Mouse (Mus musculus) liver, adult 2 months (tissue): ENCODE measurements around the gene Itgad. TPM values are rescaled to one million over a fixed set of nuclear protein-coding genes. Genes with fewer than 3 reads are reported as not detected.
A peak's percentile ranks its signal among the peaks of the same experiment; 100 is the strongest.

ENCODE experiments used
- DNase-seq: peaks from one replicate; pipeline ENCODE4 v3.0.0-alpha.2; 2011; ENCODE audit warnings: low read depth, low spot score; ENCODE audit errors: extremely low read depth
- H3K27ac ChIP-seq: fragments of 200-500 bp; replicated peaks from 2 replicates; pipeline ENCODE4 v1.5.1; 2012; ENCODE audit warnings: low read depth, mild to moderate bottlenecking, control low read depth, inconsistent platforms, low read length; ENCODE audit not compliant: insufficient read depth
- H3K27me3 ChIP-seq: fragments of 200-500 bp; 2 replicates; pipeline ENCODE4 v1.6.1; 2012; ENCODE audit warnings: mild to moderate bottlenecking, moderate library complexity, low read length, inconsistent platforms; ENCODE audit not compliant: control insufficient read depth, insufficient read depth
- H3K36me3 ChIP-seq: fragments of 200-500 bp; 2 replicates; pipeline ENCODE4 v1.6.1; 2012; ENCODE audit warnings: low read length, inconsistent platforms; ENCODE audit not compliant: control insufficient read depth, insufficient read depth
- H3K4me1 ChIP-seq: fragments of 200-500 bp; 2 replicates; pipeline ENCODE4 v1.6.1; 2011; ENCODE audit warnings: low read length; ENCODE audit not compliant: control insufficient read depth, insufficient read depth
- H3K4me3 ChIP-seq: fragments of 200-500 bp; 2 replicates; pipeline ENCODE4 v1.5.1; 2011; ENCODE audit warnings: low read depth, mild to moderate bottlenecking, control low read depth, low read length, moderate library complexity; ENCODE audit not compliant: insufficient read depth
- H3K79me2 ChIP-seq: fragments of 200-500 bp; 2 replicates; pipeline ENCODE4 v1.6.1; 2012; ENCODE audit warnings: inconsistent platforms, mild to moderate bottlenecking, low read length, moderate library complexity; ENCODE audit not compliant: control insufficient read depth, insufficient read depth
- H3K9ac ChIP-seq: fragments of 200-500 bp; 2 replicates; pipeline ENCODE4 v1.6.1; 2012; ENCODE audit warnings: low read depth, mild to moderate bottlenecking, control low read depth, inconsistent platforms, low read length
- CTCF ChIP-seq: fragments of 200-500 bp; IDR thresholded peaks from 2 replicates; pipeline ENCODE4 v1.5.1; 2011; ENCODE audit warnings: low read depth, low read length, control low read depth
- POLR2A ChIP-seq: fragments of 200-500 bp; IDR thresholded peaks from 2 replicates; pipeline ENCODE4 v1.6.1; 2011; ENCODE audit warnings: low read length, control low read depth; ENCODE audit not compliant: insufficient read depth; ENCODE audit errors: extremely low read depth
- WGBS: fragments of 180-500 bp; shearing (Covaris S2); methylation state at CpG from one replicate; pipeline ENCODE4 v1.1.7; 2018; 5-methylcytosine and 5-hydroxymethylcytosine counted together
- polyA plus RNA-seq: library from polyadenylated mRNA; depleted of rRNA; stranded (reverse); fragments of >200 nt; gene quantifications from 2 replicates; pipeline ENCODE4 v1.2.3, GENCODE M21; 2012
- total RNA-seq: library from RNA; depleted of rRNA; stranded (reverse); fragments of >200 nt; gene quantifications from 2 replicates; pipeline ENCODE4 v1.2.3, GENCODE M21; 2014

The Itgad gene
- total and polyA plus RNA-seq, 2 experiments = 0.02 to 0.09 TPM

DNA sequence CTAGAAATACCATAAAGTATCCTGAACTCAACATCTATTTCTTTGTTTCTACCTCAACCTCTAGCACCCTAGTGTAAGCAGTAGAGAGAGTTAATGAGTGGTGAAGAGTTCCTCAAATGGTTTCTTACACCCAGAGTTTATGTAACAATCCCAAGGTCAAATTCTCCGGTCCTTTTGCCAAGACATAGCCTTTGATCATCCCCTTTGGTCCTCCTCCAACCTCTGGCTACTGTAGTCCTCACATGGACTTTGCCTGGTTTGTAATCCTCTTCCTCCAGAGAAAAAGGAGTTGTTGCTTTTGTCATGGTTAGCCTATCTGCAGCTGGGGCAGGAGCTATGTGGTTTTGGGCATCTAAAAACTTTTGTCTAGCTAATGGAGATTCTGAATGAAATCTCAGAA, 81.3 kb downstream of the Itgad start:
- WGBS = 7% methylated on average over 1 of the region's 1 CpGs
- Histone ChIP-seq H3K79me2 (no peaks in the 10 kb centered on the region), H3K27ac (peak overlapping the region; percentile 61), H3K4me1 (peaks cover 19% of the 10 kb centered on the region), H3K9ac (no peak overlapping the region), H3K36me3 (no peaks in the 10 kb centered on the region), H3K27me3 (no peaks in the 10 kb centered on the region), H3K4me3 (no peak overlapping the region)
- peak; percentile 95 for DNase-seq
- no peak for TF ChIP-seq CTCF
- no peak for TF ChIP-seq POLR2A

DNA sequence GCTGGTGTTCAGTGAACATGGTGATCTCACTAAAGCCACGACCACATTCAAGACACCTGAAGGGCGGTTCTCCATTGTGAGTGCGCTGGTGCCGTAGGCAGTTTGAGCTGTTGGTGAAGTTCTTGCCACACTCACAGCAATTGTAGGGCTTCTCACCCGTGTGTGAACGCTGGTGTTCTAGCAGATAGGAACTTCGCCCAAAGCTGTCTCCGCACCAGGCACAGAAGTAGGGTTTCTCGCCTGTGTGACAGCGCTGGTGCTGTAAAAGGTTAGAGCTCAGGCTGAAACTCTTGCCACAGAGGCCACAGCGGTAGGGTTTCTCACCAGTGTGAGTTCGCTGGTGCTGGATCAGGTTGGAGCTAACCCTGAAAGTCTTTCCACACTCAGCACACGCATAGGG, 82.2 kb downstream of the Itgad start:
- DNase-seq = no peak
- 98% methylated on average over 13 of the region's 13 CpGs for WGBS
- Histone ChIP-seq H3K4me1 (peaks cover 19% of the 10 kb centered on the region), H3K27me3 (no peaks in the 10 kb centered on the region), H3K4me3 (no peak overlapping the region; the same call in 1 of the 2 replicates), H3K36me3 (no peaks in the 10 kb centered on the region), H3K9ac (no peak overlapping the region), H3K27ac (peak overlapping the region; percentile 88), H3K79me2 (no peaks in the 10 kb centered on the region)
- no peak for TF ChIP-seq CTCF
- no peak for TF ChIP-seq POLR2A

DNA sequence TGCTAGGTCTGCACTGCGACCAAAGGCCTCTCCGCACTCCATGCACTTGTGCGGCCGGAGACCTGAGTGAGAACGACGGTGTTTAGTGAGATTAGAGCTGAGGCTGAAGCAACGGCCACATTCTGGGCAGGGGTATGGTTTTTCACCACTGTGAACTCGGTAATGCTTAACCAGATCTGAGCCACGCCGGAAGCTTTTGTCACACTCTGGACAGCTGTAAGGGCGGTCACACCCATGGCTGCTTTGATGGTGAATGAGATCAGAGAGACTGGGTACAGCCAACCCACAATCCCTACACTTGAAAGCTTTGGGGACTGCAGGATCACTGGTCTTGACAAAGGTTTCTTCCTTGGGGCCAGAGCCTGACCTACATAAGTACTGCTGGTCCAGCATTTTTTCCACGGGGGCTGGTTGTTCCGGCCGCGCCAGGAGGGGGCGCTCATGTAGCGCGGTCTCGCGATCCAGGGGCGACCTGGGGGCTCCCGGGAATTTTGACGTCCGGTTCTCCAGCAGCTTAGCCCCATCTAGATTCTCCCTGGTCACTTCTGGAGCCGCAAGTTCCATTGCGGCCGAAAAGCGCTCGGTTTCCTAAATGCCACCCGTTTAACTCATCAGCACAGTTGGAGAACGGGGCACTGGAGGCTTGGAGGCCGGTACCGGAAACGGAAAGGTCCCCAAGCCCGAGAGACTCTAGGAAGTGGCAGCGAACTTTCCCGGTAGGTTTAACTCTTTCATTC, 82.8 kb downstream of the Itgad start, which contains the start of gene Armc5:
Gene Armc5, plus strand, starts transcription at position 487 of the 737 bp plus-strand sequence.
- Histone ChIP-seq H3K4me1 (peaks cover 19% of the 10 kb centered on the region), H3K79me2 (no peaks in the 10 kb centered on the region), H3K36me3 (no peaks in the 10 kb centered on the region), H3K9ac (peak within 1 kb of the TSS; percentile 90), H3K27me3 (no peaks in the 10 kb centered on the region), H3K27ac (peak within 1 kb of the TSS; percentile 88), H3K4me3 (peak within 1 kb of the TSS; percentile 70)
- TF ChIP-seq POLR2A = no peak
- peak; percentile 78 for TF ChIP-seq CTCF
- DNase-seq = peak; percentile 74
- WGBS = 22% methylated on average over 37 of the region's 37 CpGs

DNA sequence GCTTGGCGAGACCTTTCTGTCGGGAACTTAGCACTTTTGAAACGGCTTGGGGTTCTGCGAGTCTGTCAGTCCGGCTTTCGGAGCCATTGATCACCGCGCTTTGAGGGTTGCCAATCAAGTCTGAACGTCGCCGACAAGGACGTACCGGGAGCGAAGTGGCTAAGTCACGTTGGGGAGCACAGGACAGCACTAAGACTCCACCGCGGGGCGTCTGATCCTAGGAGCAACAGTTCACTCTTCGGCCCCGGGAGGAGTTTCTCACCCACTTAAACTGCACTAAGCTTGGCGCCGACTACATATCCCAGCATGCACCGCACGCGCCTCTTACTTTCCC, 83.4 kb downstream of the Itgad start:
- no peaks in the 10 kb centered on the region for H3K79me2 ChIP-seq
- H3K27me3 ChIP-seq = no peaks in the 10 kb centered on the region
- no peak for TF ChIP-seq CTCF
- H3K9ac ChIP-seq = peak overlapping the region; percentile 77
- WGBS = under 1% methylated on average over 25 of the region's 25 CpGs
- H3K4me3 ChIP-seq = peak overlapping the region; percentile 70
- peaks cover 19% of the 10 kb centered on the region for H3K4me1 ChIP-seq
- peak overlapping the region; percentile 88 for H3K27ac ChIP-seq
- no peak for DNase-seq
- no peaks in the 10 kb centered on the region for H3K36me3 ChIP-seq

DNA sequence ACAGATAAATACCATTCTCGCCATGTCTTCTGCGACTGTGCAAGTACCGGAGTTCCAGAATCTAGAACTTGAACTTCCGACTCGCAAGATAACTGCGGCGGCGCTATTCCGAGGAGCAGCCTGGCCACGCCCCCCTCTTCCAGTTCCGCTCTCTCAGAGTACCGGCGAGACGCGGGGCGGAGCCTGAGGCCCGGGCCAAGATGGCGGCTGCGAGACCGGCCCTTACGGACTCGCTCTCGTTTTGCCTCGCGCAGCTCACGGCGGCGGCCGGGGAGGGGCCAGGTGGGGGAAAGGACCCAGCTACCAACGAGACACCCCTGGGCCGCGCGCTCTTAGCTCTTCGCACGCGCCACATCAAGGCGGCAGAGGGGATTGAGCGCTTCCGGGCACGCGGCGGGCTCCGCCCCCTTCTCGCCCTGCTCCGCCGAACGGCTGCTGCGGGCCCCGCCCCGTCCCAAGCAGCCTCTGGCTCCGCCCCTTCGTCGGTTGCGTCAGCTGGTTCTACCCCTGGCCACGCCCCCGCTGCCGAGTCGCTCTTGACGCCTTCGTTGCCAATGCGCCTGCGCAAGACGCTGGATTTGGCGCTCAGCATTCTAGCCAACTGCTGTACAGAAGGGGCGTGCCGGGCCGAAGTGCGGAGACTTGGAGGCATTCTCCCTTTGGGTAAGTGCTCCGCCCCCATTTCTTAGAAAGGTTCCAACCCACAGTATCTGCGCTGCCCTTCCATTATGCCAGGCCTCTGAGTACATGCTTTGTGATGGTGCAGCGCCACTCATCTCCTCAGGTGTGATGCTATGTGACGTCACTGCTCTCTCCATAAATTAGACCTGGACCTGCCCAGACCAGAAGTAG, 84.0 kb downstream of the Itgad start, which contains the start of gene 9130023H24Rik:
Gene 9130023H24Rik, minus strand, starts transcription at position 105 of the 852 bp plus-strand sequence.
- H3K9ac ChIP-seq = peak within 1 kb of the TSS; percentile 90
- DNase-seq = peak; percentile 92
- H3K4me1 ChIP-seq = peaks cover 19% of the 10 kb centered on the region
- H3K4me3 ChIP-seq = peak within 1 kb of the TSS; percentile 70
- no peaks in the 10 kb centered on the region for H3K36me3 ChIP-seq
- H3K79me2 ChIP-seq = no peaks in the 10 kb centered on the region
- peak within 1 kb of the TSS; percentile 88 for H3K27ac ChIP-seq
- TF ChIP-seq CTCF (no peak), POLR2A (peak; percentile 32; the same call in 1 of the 2 replicates)
- H3K27me3 ChIP-seq = no peaks in the 10 kb centered on the region
- WGBS = under 1% methylated on average over 72 of the region's 72 CpGs
